Mouse (Mus musculus): Measurements from ENCODE around the gene Pigs. TPM values are rescaled to one million over a fixed set of nuclear protein-coding genes. Genes with fewer than 3 reads are reported as not detected.

Pigs gene
- polyA plus RNA-seq (2015; fragmentation: Illumina TruSeq; extraction: RNeasy Lipid Tissue Mini Kit (QIAGEN cat#74804); ENCODE audit: insufficient read depth, low replicate concordance) = 24.8 TPM

GRCm38 (mm10) chr11:78327634-78328511 lies at the start of gene Pigs:
Pigs (plus strand) TSS chr11:78328415.

GRCm38 (mm10) chr11:78290654-78291053 lies 37.6 kb upstream of the Pigs start, which contains the start of gene BC030499:
BC030499 (plus strand) TSS chr11:78290841.

GRCm38 (mm10) chr11:78301357-78302084 lies 26.7 kb upstream of the Pigs start, which contains the start of gene Spag5:
Spag5 (plus strand) TSS chr11:78301529.

GRCm38 (mm10) chr11:78322860-78323259 lies 5.4 kb upstream of the Pigs start, which contains the start of gene Aldoc:
Aldoc (plus strand) TSS chr11:78322968.

GRCm38 (mm10) chr11:78343381-78344327 lies 15.4 kb downstream of the Pigs start, which contains the start of gene Unc119:
Unc119 (plus strand) TSS chr11:78343482.

GRCm38 (mm10) chr11:78386508-78387043 lies 58.4 kb downstream of the Pigs start, which contains the start of gene Foxn1:
Foxn1 (minus strand) TSS chr11:78386558.

Other genes with a start within 250 kb of the Pigs start
- gene Eral1, start 248.0 kb upstream of the Pigs start, polyA plus RNA-seq (2015; fragmentation: Illumina TruSeq; extraction: RNeasy Lipid Tissue Mini Kit (QIAGEN cat#74804); ENCODE audit: insufficient read depth, low replicate concordance) = 17.6 TPM
- gene Fam222b, start 233.8 kb upstream of the Pigs start, polyA plus RNA-seq (2015; fragmentation: Illumina TruSeq; extraction: RNeasy Lipid Tissue Mini Kit (QIAGEN cat#74804); ENCODE audit: insufficient read depth, low replicate concordance) = 7.8 TPM
- 3.6 TPM for gene Traf4, start 162.8 kb upstream of the Pigs start, polyA plus RNA-seq (2015; fragmentation: Illumina TruSeq; extraction: RNeasy Lipid Tissue Mini Kit (QIAGEN cat#74804); ENCODE audit: insufficient read depth, low replicate concordance)
- gene Nek8, start 151.7 kb upstream of the Pigs start, polyA plus RNA-seq (2015; fragmentation: Illumina TruSeq; extraction: RNeasy Lipid Tissue Mini Kit (QIAGEN cat#74804); ENCODE audit: insufficient read depth, low replicate concordance) = 16.1 TPM
- gene Tlcd1, start 151.7 kb upstream of the Pigs start, polyA plus RNA-seq (2015; fragmentation: Illumina TruSeq; extraction: RNeasy Lipid Tissue Mini Kit (QIAGEN cat#74804); ENCODE audit: insufficient read depth, low replicate concordance) = 8.4 TPM
- gene Rpl23a, start 144.8 kb upstream of the Pigs start, polyA plus RNA-seq (2015; fragmentation: Illumina TruSeq; extraction: RNeasy Lipid Tissue Mini Kit (QIAGEN cat#74804); ENCODE audit: insufficient read depth, low replicate concordance) = 3,603 TPM
- gene Rab34, start 140.0 kb upstream of the Pigs start, polyA plus RNA-seq (2015; fragmentation: Illumina TruSeq; extraction: RNeasy Lipid Tissue Mini Kit (QIAGEN cat#74804); ENCODE audit: insufficient read depth, low replicate concordance) = 9.5 TPM
- 4.3 TPM for gene Proca1, start 135.0 kb upstream of the Pigs start, polyA plus RNA-seq (2015; fragmentation: Illumina TruSeq; extraction: RNeasy Lipid Tissue Mini Kit (QIAGEN cat#74804); ENCODE audit: insufficient read depth, low replicate concordance)
- gene Sdf2, start 82.7 kb upstream of the Pigs start, polyA plus RNA-seq (2015; fragmentation: Illumina TruSeq; extraction: RNeasy Lipid Tissue Mini Kit (QIAGEN cat#74804); ENCODE audit: insufficient read depth, low replicate concordance) = 91.3 TPM
- 44.0 TPM for gene Supt6, start 82.4 kb upstream of the Pigs start, polyA plus RNA-seq (2015; fragmentation: Illumina TruSeq; extraction: RNeasy Lipid Tissue Mini Kit (QIAGEN cat#74804); ENCODE audit: insufficient read depth, low replicate concordance)
- 107 TPM for gene 2610507B11Rik, start 66.7 kb upstream of the Pigs start, polyA plus RNA-seq (2015; fragmentation: Illumina TruSeq; extraction: RNeasy Lipid Tissue Mini Kit (QIAGEN cat#74804); ENCODE audit: insufficient read depth, low replicate concordance)
- 0.95 TPM for gene BC030499, start 37.6 kb upstream of the Pigs start, polyA plus RNA-seq (2015; fragmentation: Illumina TruSeq; extraction: RNeasy Lipid Tissue Mini Kit (QIAGEN cat#74804); ENCODE audit: insufficient read depth, low replicate concordance)
- gene Spag5, start 26.9 kb upstream of the Pigs start, polyA plus RNA-seq (2015; fragmentation: Illumina TruSeq; extraction: RNeasy Lipid Tissue Mini Kit (QIAGEN cat#74804); ENCODE audit: insufficient read depth, low replicate concordance) = 12.5 TPM
- 4.3 TPM for gene Aldoc, start 5.4 kb upstream of the Pigs start, polyA plus RNA-seq (2015; fragmentation: Illumina TruSeq; extraction: RNeasy Lipid Tissue Mini Kit (QIAGEN cat#74804); ENCODE audit: insufficient read depth, low replicate concordance)
- 35.6 TPM for gene Unc119, start 15.1 kb downstream of the Pigs start, polyA plus RNA-seq (2015; fragmentation: Illumina TruSeq; extraction: RNeasy Lipid Tissue Mini Kit (QIAGEN cat#74804); ENCODE audit: insufficient read depth, low replicate concordance)
- gene Foxn1, start 58.1 kb downstream of the Pigs start, polyA plus RNA-seq (2015; fragmentation: Illumina TruSeq; extraction: RNeasy Lipid Tissue Mini Kit (QIAGEN cat#74804); ENCODE audit: insufficient read depth, low replicate concordance) = not detected
- gene Slc13a2, start 93.8 kb downstream of the Pigs start, polyA plus RNA-seq (2015; fragmentation: Illumina TruSeq; extraction: RNeasy Lipid Tissue Mini Kit (QIAGEN cat#74804); ENCODE audit: insufficient read depth, low replicate concordance) = 0.10 TPM
- gene Slc46a1, start 137.3 kb downstream of the Pigs start, polyA plus RNA-seq (2015; fragmentation: Illumina TruSeq; extraction: RNeasy Lipid Tissue Mini Kit (QIAGEN cat#74804); ENCODE audit: insufficient read depth, low replicate concordance) = 0.91 TPM
- 0.37 TPM for gene Sarm1, start 169.3 kb downstream of the Pigs start, polyA plus RNA-seq (2015; fragmentation: Illumina TruSeq; extraction: RNeasy Lipid Tissue Mini Kit (QIAGEN cat#74804); ENCODE audit: insufficient read depth, low replicate concordance)
- gene Vtn, start 170.7 kb downstream of the Pigs start, polyA plus RNA-seq (2015; fragmentation: Illumina TruSeq; extraction: RNeasy Lipid Tissue Mini Kit (QIAGEN cat#74804); ENCODE audit: insufficient read depth, low replicate concordance) = not detected
- gene Sebox, start 175.0 kb downstream of the Pigs start, polyA plus RNA-seq (2015; fragmentation: Illumina TruSeq; extraction: RNeasy Lipid Tissue Mini Kit (QIAGEN cat#74804); ENCODE audit: insufficient read depth, low replicate concordance) = not detected
- 41.9 TPM for gene Tmem199, start 183.8 kb downstream of the Pigs start, polyA plus RNA-seq (2015; fragmentation: Illumina TruSeq; extraction: RNeasy Lipid Tissue Mini Kit (QIAGEN cat#74804); ENCODE audit: insufficient read depth, low replicate concordance)
- gene Poldip2, start 183.8 kb downstream of the Pigs start, polyA plus RNA-seq (2015; fragmentation: Illumina TruSeq; extraction: RNeasy Lipid Tissue Mini Kit (QIAGEN cat#74804); ENCODE audit: insufficient read depth, low replicate concordance) = 32.6 TPM
- 27.4 TPM for gene Tnfaip1, start 207.9 kb downstream of the Pigs start, polyA plus RNA-seq (2015; fragmentation: Illumina TruSeq; extraction: RNeasy Lipid Tissue Mini Kit (QIAGEN cat#74804); ENCODE audit: insufficient read depth, low replicate concordance)
- gene Ift20, start 207.9 kb downstream of the Pigs start, polyA plus RNA-seq (2015; fragmentation: Illumina TruSeq; extraction: RNeasy Lipid Tissue Mini Kit (QIAGEN cat#74804); ENCODE audit: insufficient read depth, low replicate concordance) = 58.4 TPM
- 14.5 TPM for gene Tmem97, start 222.4 kb downstream of the Pigs start, polyA plus RNA-seq (2015; fragmentation: Illumina TruSeq; extraction: RNeasy Lipid Tissue Mini Kit (QIAGEN cat#74804); ENCODE audit: insufficient read depth, low replicate concordance)

Data from spleen, adult 10 weeks (tissue).